Mouse (Mus musculus) gonadal fat pad, adult 2 months (tissue): Measurements from ENCODE around the gene Mrpl9. TPM values are rescaled to one million over a fixed set of nuclear protein-coding genes. Genes with fewer than 3 reads are reported as not detected.

ENCODE experiments used
- DNase-seq: peaks from one replicate; pipeline ENCODE4 v3.0.0-alpha.2; 2012; ENCODE audit warnings: low read depth
- polyA plus RNA-seq: library from polyadenylated mRNA; depleted of rRNA; stranded (reverse); fragments of >200 nt; gene quantifications from 2 replicates; pipeline ENCODE4 v1.2.3, GENCODE M21; 2012; rRNA removed

Gene Mrpl9
- polyA plus RNA-seq = 28.0 and 29.0 TPM in 2 replicates

DNA sequence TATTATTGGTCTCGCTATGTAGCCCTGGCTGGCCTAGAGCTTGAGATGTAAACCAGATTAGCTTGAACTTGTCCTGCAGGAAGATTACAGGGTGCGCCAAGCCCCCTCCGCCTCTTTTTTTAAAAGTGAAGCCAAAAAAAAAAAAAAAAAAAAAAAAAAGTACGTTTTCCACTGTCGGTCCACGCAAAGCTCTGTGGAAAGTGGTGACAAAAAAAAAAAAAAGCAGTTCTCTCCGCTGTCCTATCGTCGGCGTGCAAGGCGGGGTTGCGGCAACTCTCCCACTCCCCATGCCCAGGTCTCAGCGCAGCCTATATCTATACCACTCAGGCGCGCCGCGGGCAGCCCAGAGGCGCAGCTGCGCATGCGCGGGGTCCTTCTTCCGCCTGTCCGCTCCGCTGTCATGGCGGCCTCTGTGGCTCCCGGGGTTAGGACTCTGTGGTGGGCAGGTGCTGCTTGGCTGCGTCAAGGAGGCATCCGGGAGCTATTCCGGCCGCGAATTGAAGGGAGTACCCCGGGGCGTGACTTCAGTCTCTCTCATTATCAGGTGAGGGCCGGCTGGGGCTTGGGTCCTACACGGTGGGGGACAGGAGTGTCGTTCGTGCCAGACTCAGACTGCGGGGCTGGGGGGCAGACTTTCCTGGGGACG is at the start of gene Mrpl9:
Gene Mrpl9, plus strand, starts transcription at position 368 of the 646 bp plus-strand sequence.
- peak; percentile 38 for DNase-seq

- DNase-seq = no peak
These were observed 46.8 kb upstream of the Mrpl9 start for GRCm38 (mm10) chr3:94396336-94396735.

DNA sequence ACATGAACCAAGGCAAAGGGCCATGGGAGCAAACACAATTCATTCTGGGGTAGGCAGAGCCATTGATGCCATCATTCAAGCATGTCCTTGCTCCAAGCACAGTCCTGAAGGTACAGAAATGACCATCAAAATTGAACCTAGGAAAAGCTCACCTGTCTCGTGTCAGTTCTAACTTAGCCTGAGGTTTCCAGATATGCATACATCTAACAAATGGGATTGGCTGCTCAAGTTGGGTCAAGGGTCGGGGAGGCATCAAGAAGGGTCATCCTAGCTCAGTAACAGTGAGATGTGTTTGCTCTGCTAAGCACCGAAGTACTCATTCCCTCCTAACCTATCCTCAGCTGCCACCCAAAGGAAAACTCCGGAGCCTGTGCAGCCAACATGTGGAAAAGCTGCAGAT is 46.3 kb upstream of the Mrpl9 start:
- no peak for DNase-seq

GRCm38 (mm10) chr3:94398217-94398616 is 44.9 kb upstream of the Mrpl9 start, which contains the start of gene Lingo4:
TSS of gene Lingo4 (plus strand) at chr3:94398517.
- DNase-seq = no peak

- no peak for DNase-seq
These were observed 44.1 kb upstream of the Mrpl9 start for GRCm38 (mm10) chr3:94398943-94399481.

- DNase-seq = no peak
These were observed 43.3 kb upstream of the Mrpl9 start for GRCm38 (mm10) chr3:94399663-94400310.

GRCm38 (mm10) chr3:94402451-94402850 is 40.7 kb upstream of the Mrpl9 start:
- no peak for DNase-seq

GRCm38 (mm10) chr3:94404366-94405054 is 38.6 kb upstream of the Mrpl9 start:
- DNase-seq = no peak

GRCm38 (mm10) chr3:94405561-94405960 is 37.6 kb upstream of the Mrpl9 start:
- peak; percentile 4 for DNase-seq

DNA sequence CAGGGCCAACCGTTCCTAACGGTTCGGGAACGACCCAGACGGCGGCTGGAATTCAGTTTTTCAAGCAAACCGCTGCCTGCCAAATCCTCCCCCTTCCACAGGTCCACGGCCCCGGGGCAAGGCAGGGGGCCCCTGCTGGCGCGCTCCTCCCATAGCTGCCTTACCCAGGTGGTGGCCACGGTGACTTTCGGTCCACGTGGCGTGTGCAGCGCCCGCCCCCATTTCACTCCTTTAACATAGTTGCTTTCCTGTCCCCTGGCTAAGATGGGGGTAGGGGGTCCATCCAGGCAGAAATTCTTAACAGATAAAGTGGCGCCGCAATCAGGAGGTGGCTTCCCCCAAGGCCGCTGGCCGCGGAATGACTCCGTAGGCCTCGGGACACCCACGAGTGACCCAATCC is 30.6 kb upstream of the Mrpl9 start:
- DNase-seq = no peak

- DNase-seq = peak; percentile 63
These were observed 30.0 kb upstream of the Mrpl9 start, which contains the start of gene Tdrkh for GRCm38 (mm10) chr3:94413031-94413679. TSS of gene Tdrkh (plus strand) at chr3:94413273.

GRCm38 (mm10) chr3:94430980-94431379 is 12.1 kb upstream of the Mrpl9 start:
- DNase-seq = no peak

DNA sequence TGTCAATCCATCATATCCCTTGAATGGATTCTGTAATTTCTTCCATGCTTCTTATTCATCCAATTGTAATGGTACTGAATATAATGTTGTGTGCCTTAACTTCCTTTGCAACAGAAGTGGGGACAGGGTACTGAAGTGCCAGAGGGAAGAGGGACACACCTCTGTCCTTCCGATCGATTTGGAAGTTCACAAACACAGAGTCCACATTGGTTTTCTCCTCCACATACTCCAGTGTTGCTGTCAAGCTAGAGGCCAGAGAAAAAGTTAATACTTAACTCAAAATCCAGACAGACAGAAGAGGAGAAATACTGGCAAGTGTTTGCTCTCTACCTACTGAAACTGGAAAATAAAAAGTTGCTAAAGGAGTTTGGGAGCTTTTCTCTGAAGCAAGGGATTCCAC is 8.8 kb upstream of the Mrpl9 start:
- no peak for DNase-seq

GRCm38 (mm10) chr3:94436420-94436819 is 6.7 kb upstream of the Mrpl9 start:
- no peak for DNase-seq

DNA sequence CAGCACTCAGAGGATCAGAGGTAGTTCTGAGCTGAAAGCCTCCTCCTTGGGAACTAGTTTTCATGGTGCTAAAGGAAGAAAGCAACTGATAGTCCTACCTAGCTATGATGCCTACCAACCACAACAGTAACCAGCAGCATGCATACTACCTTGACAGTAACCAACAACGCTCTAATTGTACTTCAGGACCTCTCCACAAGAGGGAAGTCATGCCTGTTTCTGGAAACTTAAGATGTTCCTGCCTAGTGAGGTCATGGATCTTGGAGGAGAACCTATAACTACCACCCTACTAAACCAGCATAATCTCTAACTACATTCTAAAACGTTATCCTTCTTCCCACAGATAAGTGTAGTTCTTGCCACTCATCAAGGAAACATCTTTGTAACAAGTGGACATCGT is 1.9 kb upstream of the Mrpl9 start:
- DNase-seq = no peak

- DNase-seq = no peak
These were observed 463 bp downstream of the Mrpl9 start, which contains the start of gene Oaz3 for GRCm38 (mm10) chr3:94443597-94443964. TSS of gene Oaz3 (minus strand) at chr3:94443915.

- DNase-seq = no peak
These were observed 6.3 kb downstream of the Mrpl9 start for GRCm38 (mm10) chr3:94449377-94449776.

- no peak for DNase-seq
These were observed 13.4 kb downstream of the Mrpl9 start for GRCm38 (mm10) chr3:94456529-94457000.

- DNase-seq = no peak
These were observed 13.9 kb downstream of the Mrpl9 start for GRCm38 (mm10) chr3:94457055-94457454.

DNA sequence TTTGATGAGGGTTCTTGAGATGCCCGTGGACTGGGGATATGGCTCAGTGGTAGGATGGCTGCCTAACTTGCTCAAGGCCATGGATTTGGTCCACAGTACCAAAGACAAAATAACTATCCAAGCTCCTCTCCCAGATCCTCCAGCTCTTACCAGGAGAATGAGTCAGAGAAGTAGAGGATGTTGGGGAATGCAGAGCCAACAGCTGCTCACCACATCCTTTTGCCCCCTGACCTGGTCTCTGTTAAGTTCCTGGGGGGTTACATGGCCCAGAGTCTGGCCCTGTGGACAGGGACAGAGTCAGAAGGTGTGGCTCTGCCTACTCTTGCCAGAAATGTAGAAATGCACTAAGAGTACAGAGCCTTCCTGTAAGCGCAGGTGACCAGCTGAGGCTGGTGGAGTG is 16.7 kb downstream of the Mrpl9 start:
- DNase-seq = no peak

- DNase-seq = no peak
These were observed 20.9 kb downstream of the Mrpl9 start for GRCm38 (mm10) chr3:94463926-94464578.
